Mouse (Mus musculus): Measurements from ENCODE around the gene Naa11.

DNA sequence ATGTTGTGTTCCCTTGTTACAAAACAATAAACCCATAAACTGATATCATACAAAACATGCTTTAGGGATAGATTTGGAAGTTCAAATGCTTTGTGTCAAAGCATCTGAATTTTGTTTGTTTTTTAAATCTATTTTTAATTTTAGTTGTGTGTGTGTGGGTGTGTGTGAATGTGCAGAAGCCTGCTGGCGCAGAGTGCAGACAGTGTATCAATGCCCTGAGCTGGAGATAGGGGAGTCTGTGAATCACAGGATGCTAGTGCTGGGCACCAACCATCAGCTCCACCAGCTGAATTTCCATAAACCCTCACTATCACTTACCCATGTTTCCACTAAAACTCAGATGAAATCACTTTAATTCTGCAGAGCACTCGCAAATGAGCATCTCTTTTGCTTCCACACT, 40.3 kb upstream of the Naa11 start:
- TF ChIP-seq CTCF (IDR thresholded peaks at IDR 0.05; ENCODE audit: low read depth) = no peak
- no peak for TF ChIP-seq EP300 (IDR thresholded peaks at IDR 0.05; ENCODE audit: low read depth)
